Mouse (Mus musculus): ENCODE data around the gene Nek1.

DNA sequence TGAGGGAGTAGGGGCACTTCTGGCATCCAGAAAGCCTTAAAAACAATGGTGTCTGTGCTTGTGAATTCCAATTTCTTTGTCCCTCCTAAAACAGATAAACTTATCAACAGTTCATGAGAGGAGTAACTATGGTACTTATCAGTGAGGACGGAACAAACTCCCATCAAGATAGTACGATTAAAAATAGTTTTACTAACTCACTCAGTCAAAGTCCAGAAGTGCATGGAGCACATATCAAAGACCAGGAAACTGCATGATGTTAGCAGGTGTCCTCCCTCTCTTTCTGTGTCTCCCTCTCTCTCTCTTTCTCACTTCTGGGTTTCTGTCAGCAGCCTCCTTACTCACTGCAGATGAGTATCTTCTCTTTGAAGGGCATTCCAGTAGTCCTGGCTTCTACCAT lies 182.9 kb downstream of the Nek1 start:
- TF ChIP-seq POLR2A (IDR thresholded peaks at IDR 0.05; ENCODE audit: low read depth, low read length) (no peak), CTCF (IDR thresholded peaks at IDR 0.05; ENCODE audit: extremely low read depth, insufficient read length, insufficient replicate concordance, low read depth, low read length) (no peak)
